Mouse (Mus musculus): ENCODE data around the gene Zfp746. TPM values are rescaled to one million over a fixed set of nuclear protein-coding genes. Genes with fewer than 3 reads are reported as not detected.

The Zfp746 gene
- polyA plus RNA-seq, 1 experiment: 11.5 TPM

DNA sequence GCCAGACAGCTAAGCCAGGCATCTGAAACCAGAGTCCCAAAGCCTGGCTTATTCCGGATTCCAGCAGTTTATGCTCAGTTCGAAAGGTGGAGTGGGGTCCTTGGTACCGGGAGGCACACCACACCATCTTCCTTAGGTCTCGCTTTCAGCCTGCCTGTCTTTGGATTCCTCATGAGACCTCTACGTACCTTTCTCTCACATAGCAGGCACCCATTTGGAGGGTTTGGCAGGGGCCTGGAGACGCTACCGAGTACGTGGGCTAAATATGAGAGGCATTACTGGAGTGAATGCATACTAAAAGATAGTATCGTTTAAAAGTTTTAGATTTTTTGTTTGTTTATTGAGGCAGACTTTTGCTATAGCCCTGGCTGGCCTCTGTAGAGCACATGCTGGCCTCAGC, 69.6 kb downstream of the Zfp746 start:
- Histone ChIP-seq H3K4me3 (replicated peaks) (no peak overlapping the region), H3K9me3 (no peaks in the 10 kb centered on the region), H3K4me1 (peaks cover 20% of the 10 kb centered on the region), H3K36me3 (replicated peaks; ENCODE audit: low read length) (peaks cover 15% of the 10 kb centered on the region), H3K27me3 (replicated peaks) (no peaks in the 10 kb centered on the region)
- TF ChIP-seq FLI1 (IDR thresholded peaks at IDR 0.05; ENCODE audit: low read length) (no peak), GATA1 (IDR thresholded peaks at IDR 0.05; ENCODE audit: borderline replicate concordance, low read length) (no peak)

DNA sequence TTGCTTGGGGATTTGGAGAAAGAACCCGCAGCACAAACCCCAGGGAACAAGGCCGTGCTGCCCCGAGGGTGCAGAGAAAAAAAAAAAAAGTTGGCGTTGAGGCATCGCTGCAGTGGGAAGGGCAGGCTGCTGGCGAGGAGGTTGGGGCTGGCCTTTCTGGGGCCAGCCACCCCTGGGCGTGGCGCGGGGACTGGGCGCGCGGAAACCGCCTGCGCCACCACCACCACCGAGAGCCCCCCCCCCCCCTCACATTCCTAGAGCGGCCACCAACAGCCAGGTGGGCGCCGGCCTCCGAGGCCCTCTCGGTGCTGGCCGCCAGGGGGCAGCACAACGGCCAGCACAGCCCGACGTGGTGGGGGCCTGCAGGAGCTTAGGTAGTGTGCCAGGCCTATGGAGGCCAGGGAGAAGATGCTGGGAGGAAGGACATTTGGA, 70.3 kb downstream of the Zfp746 start:
- H3K27me3 ChIP-seq (replicated peaks): no peaks in the 10 kb centered on the region
- TF ChIP-seq FLI1 (IDR thresholded peaks at IDR 0.05; ENCODE audit: low read length) (no peak), GATA1 (IDR thresholded peaks at IDR 0.05; ENCODE audit: borderline replicate concordance, low read length) (no peak)
- peak overlapping the region; percentile 87 for H3K4me3 ChIP-seq (replicated peaks)
- peaks cover 17% of the 10 kb centered on the region for H3K4me1 ChIP-seq
- no peaks in the 10 kb centered on the region for H3K9me3 ChIP-seq
- H3K36me3 ChIP-seq (replicated peaks; ENCODE audit: low read length): peaks cover 15% of the 10 kb centered on the region

Other genes starting within 250 kb of the Zfp746 start
- 6.7 and 17.1 TPM in 2 replicates for gene Zfp282, start 209.4 kb downstream of the Zfp746 start, polyA plus RNA-seq (2012; ENCODE audit: insufficient read depth, low replicate concordance)
- 5.4 and 5.7 TPM in 2 replicates for gene Zfp212, start 166.1 kb downstream of the Zfp746 start, polyA plus RNA-seq (2012; ENCODE audit: insufficient read depth, low replicate concordance)
- gene Zfp956, start 133.2 kb downstream of the Zfp746 start, polyA plus RNA-seq (2012; ENCODE audit: insufficient read depth, low replicate concordance): 3.0 TPM in 1 of 2 replicates, not detected in the other
- gene Zfp777, start 37.7 kb downstream of the Zfp746 start, polyA plus RNA-seq (2012; ENCODE audit: insufficient read depth, low replicate concordance): 27.0 and 39.0 TPM in 2 replicates